Mouse (Mus musculus): ENCODE measurements around the gene Gm44790. TPM values are rescaled to one million over a fixed set of nuclear protein-coding genes. Genes with fewer than 3 reads are reported as not detected.

Gene Gm44790
- polyA plus RNA-seq, 1 experiment from 2014 or later = not detected

GRCm38 (mm10) chr6:86404996-86405395 is 21.5 kb upstream of the Gm44790 start:
- ATAC-seq (ENCODE audit: insufficient number of reproducible peaks, insufficient read depth, low FRiP score, low TSS enrichment) = no peak
- Histone ChIP-seq H3K9ac (peak overlapping the region; percentile 98), H3K9me3 (no peaks in the 10 kb centered on the region), H3K4me3 (peak overlapping the region; percentile 83), H3K27ac (peak overlapping the region; percentile 100), H3K4me2 (replicated peaks) (peak overlapping the region; percentile 60), H3K4me1 (peaks cover 8% of the 10 kb centered on the region; the same call in 1 of the 2 replicates), H3K36me3 (peaks cover 4% of the 10 kb centered on the region; the same call in 1 of the 2 replicates), H3K27me3 (no peaks in the 10 kb centered on the region)
- 2% methylated on average over 11 of the region's 11 CpGs for WGBS

GRCm38 (mm10) chr6:86406306-86406705 is 20.2 kb upstream of the Gm44790 start:
- H3K9ac ChIP-seq = peak overlapping the region; percentile 24; the same call in 1 of the 2 replicates
- H3K27ac ChIP-seq = no peak overlapping the region
- no peak overlapping the region for H3K4me3 ChIP-seq
- no peak for ATAC-seq (ENCODE audit: insufficient number of reproducible peaks, insufficient read depth, low FRiP score, low TSS enrichment)
- H3K27me3 ChIP-seq = no peaks in the 10 kb centered on the region
- peak overlapping the region; percentile 60 for H3K4me2 ChIP-seq (replicated peaks)
- peaks cover 4% of the 10 kb centered on the region; the same call in 1 of the 2 replicates for H3K36me3 ChIP-seq
- peaks cover 8% of the 10 kb centered on the region; the same call in 1 of the 2 replicates for H3K4me1 ChIP-seq
- H3K9me3 ChIP-seq = no peaks in the 10 kb centered on the region

DNA sequence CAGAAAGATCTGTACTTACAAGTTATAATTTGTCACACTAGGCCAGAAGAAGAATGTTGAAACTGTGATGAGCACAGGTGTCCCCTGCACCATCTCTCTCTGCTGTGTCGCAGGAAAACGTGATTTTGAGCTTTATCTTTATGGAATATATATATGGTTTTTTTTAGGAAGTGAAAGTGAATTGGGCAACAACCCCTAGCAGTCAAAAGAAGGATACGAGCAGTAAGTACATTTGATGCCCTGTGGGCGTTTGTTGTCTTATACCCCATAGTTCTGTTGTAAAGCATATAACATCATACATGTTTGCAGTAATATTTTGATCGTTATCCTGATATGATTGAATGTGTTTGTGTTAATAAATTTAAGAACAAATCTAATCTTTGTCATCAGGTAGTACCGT is 7.7 kb upstream of the Gm44790 start:
- no peak overlapping the region for H3K4me2 ChIP-seq (replicated peaks)
- no peaks in the 10 kb centered on the region for H3K27me3 ChIP-seq
- WGBS = 93% methylated on average over 6 of the region's 6 CpGs
- H3K9ac ChIP-seq = no peak overlapping the region
- no peak for ATAC-seq (ENCODE audit: insufficient number of reproducible peaks, insufficient read depth, low FRiP score, low TSS enrichment)
- H3K36me3 ChIP-seq = peaks cover 68% of the 10 kb centered on the region
- H3K4me3 ChIP-seq = no peak overlapping the region
- H3K9me3 ChIP-seq = no peaks in the 10 kb centered on the region
- no peak overlapping the region for H3K27ac ChIP-seq
- no peaks in the 10 kb centered on the region for H3K4me1 ChIP-seq

GRCm38 (mm10) chr6:86419239-86419638 is 7.2 kb upstream of the Gm44790 start:
- peaks cover 68% of the 10 kb centered on the region for H3K36me3 ChIP-seq
- H3K9me3 ChIP-seq = no peaks in the 10 kb centered on the region
- H3K27ac ChIP-seq = no peak overlapping the region
- no peak for ATAC-seq (ENCODE audit: insufficient number of reproducible peaks, insufficient read depth, low FRiP score, low TSS enrichment)
- H3K27me3 ChIP-seq = no peaks in the 10 kb centered on the region
- H3K9ac ChIP-seq = no peak overlapping the region
- no peak overlapping the region for H3K4me2 ChIP-seq (replicated peaks)
- H3K4me3 ChIP-seq = no peak overlapping the region
- no peaks in the 10 kb centered on the region for H3K4me1 ChIP-seq
- WGBS = 91% methylated on average over 3 of the region's 3 CpGs

GRCm38 (mm10) chr6:86420491-86420890 is 6.0 kb upstream of the Gm44790 start:
- H3K4me1 ChIP-seq = no peaks in the 10 kb centered on the region
- no peaks in the 10 kb centered on the region for H3K27me3 ChIP-seq
- H3K4me3 ChIP-seq = no peak overlapping the region
- H3K36me3 ChIP-seq = peaks cover 74% of the 10 kb centered on the region
- no peaks in the 10 kb centered on the region for H3K9me3 ChIP-seq
- WGBS = 72% methylated on average over 6 of the region's 6 CpGs
- H3K9ac ChIP-seq = no peak overlapping the region
- H3K4me2 ChIP-seq (replicated peaks) = no peak overlapping the region
- no peak overlapping the region for H3K27ac ChIP-seq
- ATAC-seq (ENCODE audit: insufficient number of reproducible peaks, insufficient read depth, low FRiP score, low TSS enrichment) = no peak

GRCm38 (mm10) chr6:86431531-86431930 is 5.1 kb downstream of the Gm44790 start:
- Histone ChIP-seq H3K36me3 (peaks cover 80% of the 10 kb centered on the region), H3K4me3 (no peak overlapping the region), H3K4me1 (no peaks in the 10 kb centered on the region), H3K4me2 (replicated peaks) (no peak overlapping the region), H3K9me3 (no peaks in the 10 kb centered on the region), H3K9ac (no peak overlapping the region), H3K27me3 (no peaks in the 10 kb centered on the region), H3K27ac (no peak overlapping the region)
- ATAC-seq (ENCODE audit: insufficient number of reproducible peaks, insufficient read depth, low FRiP score, low TSS enrichment) = no peak
- WGBS = 93% methylated on average over 3 of the region's 3 CpGs

- Histone ChIP-seq H3K36me3 (peaks cover 61% of the 10 kb centered on the region), H3K9ac (no peak overlapping the region), H3K4me2 (replicated peaks) (no peak overlapping the region), H3K9me3 (no peaks in the 10 kb centered on the region), H3K27ac (no peak overlapping the region), H3K4me3 (no peak overlapping the region), H3K4me1 (no peaks in the 10 kb centered on the region), H3K27me3 (no peaks in the 10 kb centered on the region)
- WGBS = 96% methylated on average over 1 of the region's 1 CpGs
- no peak for ATAC-seq (ENCODE audit: insufficient number of reproducible peaks, insufficient read depth, low FRiP score, low TSS enrichment)
Observed at GRCm38 (mm10) chr6:86433696-86434095, 7.2 kb downstream of the Gm44790 start.

DNA sequence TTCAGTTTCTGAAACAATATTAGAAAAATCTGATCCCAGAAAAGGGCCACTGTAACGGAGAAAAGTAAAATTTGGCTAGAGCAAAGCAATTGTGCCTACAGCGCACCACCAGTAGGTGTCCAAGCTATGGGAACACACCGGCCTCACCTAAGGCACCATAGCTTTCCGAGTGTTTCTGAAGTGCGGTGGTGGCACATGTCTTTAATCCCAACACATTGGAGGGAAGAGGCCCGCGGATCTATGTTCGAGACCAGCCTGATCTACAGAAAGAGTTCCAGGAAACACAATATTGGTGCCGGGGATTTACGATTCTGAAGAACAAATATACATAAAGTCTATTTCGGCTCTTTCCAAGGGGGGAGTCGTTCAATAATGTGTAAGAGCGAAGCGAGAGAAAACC is 11.3 kb downstream of the Gm44790 start:
- Histone ChIP-seq H3K4me2 (replicated peaks) (peak overlapping the region; percentile 80), H3K4me3 (peak overlapping the region; percentile 85), H3K9me3 (no peaks in the 10 kb centered on the region), H3K27me3 (no peaks in the 10 kb centered on the region), H3K9ac (peak overlapping the region; percentile 74), H3K36me3 (peaks cover 46% of the 10 kb centered on the region), H3K27ac (peak overlapping the region; percentile 95), H3K4me1 (peaks cover 8% of the 10 kb centered on the region)
- 3% methylated on average over 14 of the region's 14 CpGs for WGBS
- ATAC-seq (ENCODE audit: insufficient number of reproducible peaks, insufficient read depth, low FRiP score, low TSS enrichment) = no peak

DNA sequence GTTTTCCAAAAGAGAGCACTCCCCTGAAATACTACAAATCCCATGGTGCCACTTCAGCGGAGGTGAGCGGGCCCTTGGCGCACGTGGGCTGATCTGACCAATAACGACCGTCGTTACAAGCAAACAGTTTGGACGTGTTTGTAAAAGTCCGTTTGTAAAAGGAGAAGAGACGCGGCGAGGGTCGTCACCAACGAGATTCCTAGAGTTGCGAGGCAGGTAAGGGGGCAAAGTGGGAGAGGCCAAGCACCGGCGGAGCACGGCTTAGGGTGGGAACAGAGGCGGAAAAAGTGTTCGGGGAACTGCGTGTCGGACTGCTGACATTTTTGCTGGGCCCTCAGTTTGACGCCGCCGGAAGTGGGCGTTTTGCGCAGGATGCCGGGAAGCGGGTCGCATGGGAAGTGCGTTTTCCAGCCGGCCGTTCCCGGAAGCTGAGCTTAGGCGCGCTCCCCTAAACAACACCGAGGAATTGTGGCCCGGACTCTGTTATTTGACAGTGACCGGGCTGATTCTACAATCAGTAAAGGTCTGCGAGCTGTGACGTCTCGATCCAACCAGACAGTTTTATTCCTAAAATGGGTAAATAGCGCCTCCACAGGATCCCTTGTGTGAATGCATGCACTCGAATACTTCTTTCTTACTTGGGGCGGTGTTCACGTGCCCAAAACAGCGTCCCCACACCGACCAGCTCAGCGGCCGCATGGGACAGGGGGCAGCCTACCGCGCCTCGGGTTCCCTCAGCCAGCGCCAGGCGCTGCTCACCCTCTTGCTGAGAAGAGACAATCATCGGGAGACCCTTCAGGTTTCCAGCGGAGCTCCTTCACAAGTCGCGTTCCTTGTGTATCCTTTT is 12.0 kb downstream of the Gm44790 start, which contains the start of gene C87436:
C87436 (plus strand) TSS at position 103 of the 847 bp plus-strand sequence.
- under 1% methylated on average over 59 of the region's 59 CpGs for WGBS
- Histone ChIP-seq H3K4me3 (peak within 1 kb of the TSS; percentile 85), H3K9me3 (no peaks in the 10 kb centered on the region), H3K27me3 (no peaks in the 10 kb centered on the region), H3K36me3 (peaks cover 41% of the 10 kb centered on the region), H3K4me2 (replicated peaks) (peak within 1 kb of the TSS; percentile 80), H3K9ac (peak within 1 kb of the TSS; percentile 74), H3K4me1 (peaks cover 8% of the 10 kb centered on the region), H3K27ac (peak within 1 kb of the TSS; percentile 95)
- ATAC-seq (ENCODE audit: insufficient number of reproducible peaks, insufficient read depth, low FRiP score, low TSS enrichment) = peak; percentile 90

DNA sequence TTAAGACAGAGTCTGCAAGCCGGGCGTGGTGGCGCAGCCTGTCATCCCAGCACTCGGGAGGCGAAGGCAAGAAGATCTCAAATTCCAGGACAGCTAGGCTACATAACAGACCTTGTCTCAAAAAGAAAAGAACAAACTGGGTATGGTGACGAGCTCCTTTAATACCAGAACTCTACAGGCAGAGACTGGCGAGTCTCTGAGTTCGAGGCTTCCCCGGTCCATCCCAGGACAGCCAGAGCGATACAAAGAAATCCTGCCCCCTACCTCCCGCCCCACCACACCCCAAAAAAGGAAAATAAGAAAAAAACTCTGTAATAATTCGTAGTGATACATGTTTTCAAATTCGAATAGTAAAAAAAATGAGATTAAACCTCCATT is 12.7 kb downstream of the Gm44790 start:
- Histone ChIP-seq H3K9me3 (no peaks in the 10 kb centered on the region), H3K9ac (peak overlapping the region; percentile 74), H3K27me3 (no peaks in the 10 kb centered on the region), H3K27ac (peak overlapping the region; percentile 95), H3K36me3 (peaks cover 42% of the 10 kb centered on the region), H3K4me2 (replicated peaks) (peak overlapping the region; percentile 80), H3K4me3 (peak overlapping the region; percentile 85), H3K4me1 (peaks cover 8% of the 10 kb centered on the region)
- WGBS = 6% methylated on average over 13 of the region's 13 CpGs
- ATAC-seq (ENCODE audit: insufficient number of reproducible peaks, insufficient read depth, low FRiP score, low TSS enrichment) = no peak

GRCm38 (mm10) chr6:86439531-86439930 is 13.1 kb downstream of the Gm44790 start:
- WGBS = 98% methylated on average over 1 of the region's 1 CpGs
- no peaks in the 10 kb centered on the region for H3K9me3 ChIP-seq
- H3K27me3 ChIP-seq = no peaks in the 10 kb centered on the region
- peak overlapping the region; percentile 80 for H3K4me2 ChIP-seq (replicated peaks)
- H3K9ac ChIP-seq = peak overlapping the region; percentile 42; the same call in 1 of the 2 replicates
- no peak for ATAC-seq (ENCODE audit: insufficient number of reproducible peaks, insufficient read depth, low FRiP score, low TSS enrichment)
- H3K27ac ChIP-seq = no peak overlapping the region; the same call in 1 of the 2 replicates
- peaks cover 8% of the 10 kb centered on the region for H3K4me1 ChIP-seq
- peaks cover 42% of the 10 kb centered on the region for H3K36me3 ChIP-seq
- H3K4me3 ChIP-seq = peak overlapping the region; percentile 85

DNA sequence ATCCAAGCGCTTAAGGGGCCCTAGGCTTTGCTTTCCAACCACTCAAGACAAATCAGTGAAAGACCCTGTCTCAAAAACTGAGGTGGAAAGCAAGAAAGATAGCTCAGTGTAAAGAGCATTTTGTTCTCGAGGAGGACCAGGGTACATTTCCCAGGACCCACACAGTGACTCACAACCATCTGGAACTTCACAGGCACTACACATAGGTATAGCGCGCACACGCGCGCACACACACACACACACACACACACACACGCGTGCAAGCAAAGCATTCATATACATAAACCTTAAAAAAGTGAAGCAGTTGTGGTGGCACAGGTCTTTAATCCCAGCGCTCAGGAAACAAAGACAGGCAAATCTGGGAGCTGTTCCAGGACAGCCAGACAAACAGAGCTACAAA is 15.1 kb downstream of the Gm44790 start:
- no peak overlapping the region for H3K27ac ChIP-seq
- H3K9ac ChIP-seq = no peak overlapping the region
- no peaks in the 10 kb centered on the region for H3K9me3 ChIP-seq
- ATAC-seq (ENCODE audit: insufficient number of reproducible peaks, insufficient read depth, low FRiP score, low TSS enrichment) = no peak
- WGBS = 96% methylated on average over 10 of the region's 10 CpGs
- peaks cover 37% of the 10 kb centered on the region for H3K36me3 ChIP-seq
- no peak overlapping the region for H3K4me3 ChIP-seq
- H3K27me3 ChIP-seq = no peaks in the 10 kb centered on the region
- H3K4me1 ChIP-seq = peaks cover 8% of the 10 kb centered on the region
- no peak overlapping the region for H3K4me2 ChIP-seq (replicated peaks)
